Mouse (Mus musculus) spleen, adult 2 months (tissue): ENCODE measurements at regions not wholly inside any gene's neighbourhood (a gene's known extent, or its start where the extent isn't known, plus 50 kb on each side); places are given as distances from the start of the nearest gene placed in this dataset.

Experiments
- CTCF ChIP-seq: fragments of 200-500 bp; IDR thresholded peaks from 2 replicates; pipeline ENCODE4 v1.5.1; 2011; ENCODE audit warnings: mild to moderate bottlenecking, inconsistent platforms; ENCODE audit not compliant: insufficient read depth, insufficient read length, insufficient replicate concordance; ENCODE audit errors: extremely low read depth
- POLR2A ChIP-seq: fragments of 200-500 bp; IDR thresholded peaks from 2 replicates; pipeline ENCODE4 v1.6.1; 2011; ENCODE audit warnings: low read depth, low read length, inconsistent platforms

- no peak for TF ChIP-seq CTCF
- TF ChIP-seq POLR2A: no peak
Measured at GRCm38 (mm10) chr11:31524708-31525107, 147.0 kb downstream of the Bod1 start.
